Mouse (Mus musculus) lung, postnatal 10 days (tissue): ENCODE measurements around the gene Fbxw11.
"Not testable (repeated sequence)": the region's sequence is repeated elsewhere in the genome, so short reads cannot be mapped to it uniquely, and the experiment has no call there.

ENCODE experiments used
- DNase-seq: peaks from one replicate; pipeline ENCODE4 v3.0.0; 2021

The Fbxw11 gene

DNA sequence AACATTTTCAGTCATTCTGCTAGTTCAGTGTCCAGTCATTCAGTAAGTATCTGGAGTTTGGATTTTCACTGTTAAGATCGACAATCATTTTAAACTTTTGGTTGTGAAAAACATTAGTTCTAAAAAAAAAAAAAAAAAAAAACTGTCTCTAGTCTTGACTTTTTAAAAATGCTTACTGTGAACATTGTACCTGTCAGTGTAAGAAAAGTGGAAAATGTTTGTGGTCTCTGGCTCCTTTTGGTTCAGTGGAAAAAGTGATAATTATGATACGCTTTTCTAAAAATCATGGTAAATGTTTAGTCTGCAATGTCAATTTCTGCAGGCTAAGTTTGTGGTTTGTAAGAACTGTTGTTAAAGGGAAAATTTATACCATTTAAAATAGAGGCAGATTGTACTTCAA lies 72.4 kb downstream of the Fbxw11 start:
- DNase-seq: no peak

DNA sequence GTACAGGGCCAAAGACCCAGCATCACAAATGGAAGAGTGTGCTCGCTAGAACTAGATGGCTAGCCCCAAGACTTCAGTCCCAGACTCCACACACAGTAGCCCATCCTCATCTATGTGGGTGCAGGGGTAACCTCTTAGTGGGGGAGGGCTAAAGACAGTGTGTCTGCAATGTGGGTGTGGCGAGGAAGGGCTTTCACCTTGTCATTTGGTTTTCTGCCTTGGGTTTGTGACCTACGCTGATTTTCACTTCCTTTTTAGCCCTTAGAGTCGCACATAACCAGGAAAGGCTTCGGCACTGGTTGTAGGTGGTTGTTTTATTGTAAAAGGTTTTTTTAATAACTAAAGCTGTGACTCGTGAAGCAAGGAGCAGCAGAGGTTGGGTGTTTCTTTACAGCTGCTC lies 73.0 kb downstream of the Fbxw11 start:
- DNase-seq: no peak

- DNase-seq: no peak
Measured at GRCm38 (mm10) chr11:32715970-32716369, 73.4 kb downstream of the Fbxw11 start.

GRCm38 (mm10) chr11:32716876-32717275 lies 74.4 kb downstream of the Fbxw11 start:
- DNase-seq: no peak

DNA sequence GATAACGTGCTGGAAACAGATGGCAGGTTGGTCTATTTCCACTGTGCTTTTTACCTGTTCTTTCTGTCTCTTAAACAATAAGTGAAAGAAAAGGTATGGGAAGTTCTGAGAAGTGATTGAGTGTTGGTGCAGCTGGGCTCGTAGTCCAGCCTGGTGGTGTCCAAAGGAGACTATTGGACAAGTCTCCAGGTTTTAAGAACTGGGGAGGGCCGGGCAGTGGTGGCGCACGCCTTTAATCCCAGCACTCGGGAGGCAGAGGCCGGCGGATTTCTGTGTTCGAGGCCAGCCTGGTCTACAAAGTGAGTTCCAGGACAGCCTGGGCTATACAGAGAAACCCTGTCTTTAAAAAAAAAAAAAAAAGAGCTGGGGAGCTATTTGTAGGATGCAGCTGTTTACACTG lies 75.2 kb downstream of the Fbxw11 start:
- not testable (repeated sequence) for DNase-seq

DNA sequence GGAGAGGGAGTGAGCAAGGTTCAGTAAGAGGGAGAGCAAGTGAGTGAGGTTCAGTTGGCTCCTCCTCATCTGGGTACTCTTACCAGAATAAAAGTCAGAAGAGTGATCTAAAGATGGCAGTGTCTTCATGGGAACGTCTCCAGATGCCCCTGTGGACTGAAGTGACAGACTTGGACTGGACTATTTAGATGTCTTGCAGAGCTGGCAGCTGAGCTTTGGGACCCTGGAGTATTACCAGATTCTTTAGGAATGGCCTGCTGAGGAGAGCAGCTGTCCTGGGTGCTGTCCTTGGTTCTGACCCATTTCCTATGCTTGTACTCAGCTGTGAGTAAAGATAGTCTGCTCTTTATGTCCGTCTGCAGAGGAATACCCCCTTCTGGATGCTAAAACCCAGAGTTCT lies 75.8 kb downstream of the Fbxw11 start:
- DNase-seq: peak; percentile 65

DNA sequence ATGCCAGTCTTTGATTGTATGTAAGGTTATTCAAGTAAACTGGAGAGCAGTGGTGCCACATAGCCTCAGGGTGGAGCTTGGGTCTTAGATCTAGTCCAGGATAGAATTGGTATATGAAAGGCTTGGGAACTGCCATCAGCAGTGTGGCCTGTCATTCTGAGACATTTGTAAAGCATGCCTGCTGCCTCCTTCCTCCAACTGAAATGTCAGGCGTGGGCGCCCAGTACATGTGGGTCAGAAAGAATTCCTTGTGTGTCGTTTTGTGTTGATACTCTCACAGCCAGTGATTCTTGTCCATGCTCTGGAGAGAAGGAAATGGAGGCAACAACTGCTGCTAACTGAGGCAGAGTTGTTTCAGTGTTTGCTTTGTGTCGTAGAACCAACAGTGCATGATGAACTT lies 76.5 kb downstream of the Fbxw11 start:
- DNase-seq: no peak

- DNase-seq: no peak
Measured at GRCm38 (mm10) chr11:32722653-32723052, 80.1 kb downstream of the Fbxw11 start.

DNA sequence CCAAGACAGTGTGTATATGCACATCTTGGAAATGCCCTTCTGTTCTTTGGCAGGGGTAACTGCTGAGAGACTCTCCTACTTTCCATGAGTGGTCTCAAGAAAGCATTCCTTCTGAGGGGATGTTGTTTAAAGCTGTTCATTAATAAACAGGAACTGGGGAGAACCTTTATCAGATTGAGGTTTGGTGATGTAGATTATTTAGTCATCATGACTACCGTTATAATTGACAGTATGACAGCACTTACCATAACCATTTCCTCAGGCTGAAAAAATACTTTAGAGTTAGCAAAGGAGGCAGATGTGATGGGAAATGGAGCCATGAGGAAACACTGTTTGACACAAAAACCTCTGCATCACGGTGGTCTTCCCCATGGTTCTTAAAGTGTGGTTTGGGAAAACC lies 80.8 kb downstream of the Fbxw11 start:
- DNase-seq: no peak

DNA sequence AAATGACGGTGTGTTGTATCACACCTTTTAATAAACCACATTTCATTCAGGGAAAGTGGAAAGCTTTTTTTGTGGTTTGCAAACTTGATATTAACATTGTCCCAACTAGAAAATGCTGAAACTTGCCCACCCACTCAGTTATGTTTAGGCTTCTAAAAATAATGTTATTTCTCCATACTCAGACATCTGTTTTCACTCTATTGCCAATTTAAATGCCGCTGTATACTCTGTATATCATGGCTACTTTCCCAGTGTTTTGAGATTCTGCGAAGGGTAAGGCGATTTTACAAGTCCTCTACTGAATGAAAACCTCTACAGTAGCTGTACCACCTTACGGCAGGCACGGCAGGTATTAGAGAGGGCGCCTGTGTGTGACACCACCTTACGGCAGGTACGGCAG lies 82.6 kb downstream of the Fbxw11 start:
- no peak for DNase-seq

DNA sequence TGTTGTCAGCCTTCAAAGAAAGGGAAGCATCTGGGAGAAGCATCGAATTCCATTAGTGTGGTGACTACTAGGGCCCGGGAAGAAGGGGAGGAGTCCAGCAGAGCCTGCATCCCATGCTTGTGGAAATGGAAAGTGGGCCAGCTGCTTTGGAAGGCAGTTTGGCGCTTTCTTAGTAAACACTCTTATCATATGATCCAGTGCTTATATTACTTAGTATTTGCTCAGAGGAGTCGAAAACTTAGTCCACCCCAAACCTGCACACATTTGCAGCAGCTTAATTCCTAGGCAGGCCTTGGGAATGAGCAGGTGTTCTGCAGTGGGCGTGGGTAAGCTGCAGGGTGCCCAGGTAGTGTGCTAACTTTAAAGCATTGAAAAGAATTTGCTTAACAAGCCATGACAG lies 89.9 kb downstream of the Fbxw11 start:
- peak; percentile 22 for DNase-seq

- DNase-seq: no peak
Measured at GRCm38 (mm10) chr11:32733195-32733594, 90.7 kb downstream of the Fbxw11 start.

DNA sequence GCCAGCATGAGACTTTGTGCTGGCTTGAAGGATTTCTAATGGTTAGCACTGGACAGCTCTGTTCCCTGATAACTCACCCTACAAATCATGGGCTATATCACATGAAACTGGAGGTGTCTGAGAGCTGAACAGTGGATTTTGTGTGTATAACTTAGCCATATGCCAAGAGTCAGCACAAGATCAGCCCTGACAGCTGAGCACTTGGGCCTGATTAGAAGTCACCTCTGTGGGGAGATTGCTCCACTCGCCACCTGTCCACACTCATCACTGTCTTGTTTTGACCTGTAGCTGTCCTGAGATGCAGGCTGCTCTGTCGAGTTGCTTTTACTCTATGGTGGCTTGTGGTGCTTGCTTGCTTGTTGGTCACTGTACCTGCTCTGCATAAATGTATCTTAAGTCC lies 93.8 kb downstream of the Fbxw11 start:
- DNase-seq: no peak

GRCm38 (mm10) chr11:32737729-32738128 lies 95.2 kb downstream of the Fbxw11 start:
- DNase-seq: peak; percentile 21

DNA sequence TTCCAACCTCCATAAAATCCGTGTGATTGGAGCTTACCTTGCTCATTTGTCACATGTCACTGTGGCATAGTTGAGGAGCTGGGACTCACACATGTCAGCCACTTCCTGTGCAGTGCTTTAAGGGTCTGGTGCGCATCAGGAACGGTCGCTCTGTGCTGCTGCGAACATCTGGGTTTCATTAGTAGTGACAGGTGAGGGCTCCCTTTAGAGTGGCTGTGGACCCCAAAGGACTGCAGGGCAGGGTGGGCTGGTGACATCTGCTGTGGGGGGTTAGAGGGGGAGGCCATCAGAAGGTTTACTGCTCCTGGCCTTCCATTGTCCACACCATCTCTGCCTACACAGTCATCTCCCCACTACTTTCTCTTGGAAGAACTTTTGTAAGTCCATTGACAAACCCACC lies 101.4 kb downstream of the Fbxw11 start:
- DNase-seq: no peak

DNA sequence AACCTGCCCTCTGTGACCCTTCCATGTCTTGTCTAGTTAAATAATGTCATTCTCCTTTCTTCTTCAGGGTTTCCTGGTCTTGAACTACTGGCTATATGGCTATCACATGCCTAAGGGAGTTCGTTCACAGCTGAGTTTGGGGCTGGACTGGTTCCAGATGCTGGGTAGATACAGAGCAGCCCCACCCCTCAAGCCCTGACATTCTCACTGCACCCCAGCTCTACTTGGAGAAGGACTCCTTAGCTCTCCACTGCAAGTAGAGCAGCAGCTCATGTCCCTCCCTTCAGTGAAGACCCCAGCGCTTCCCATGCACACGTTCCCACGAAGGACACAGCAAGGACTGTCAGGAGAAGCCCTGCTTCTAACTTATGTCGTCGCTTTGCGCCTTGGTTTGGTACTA lies 101.9 kb downstream of the Fbxw11 start:
- no peak for DNase-seq

DNA sequence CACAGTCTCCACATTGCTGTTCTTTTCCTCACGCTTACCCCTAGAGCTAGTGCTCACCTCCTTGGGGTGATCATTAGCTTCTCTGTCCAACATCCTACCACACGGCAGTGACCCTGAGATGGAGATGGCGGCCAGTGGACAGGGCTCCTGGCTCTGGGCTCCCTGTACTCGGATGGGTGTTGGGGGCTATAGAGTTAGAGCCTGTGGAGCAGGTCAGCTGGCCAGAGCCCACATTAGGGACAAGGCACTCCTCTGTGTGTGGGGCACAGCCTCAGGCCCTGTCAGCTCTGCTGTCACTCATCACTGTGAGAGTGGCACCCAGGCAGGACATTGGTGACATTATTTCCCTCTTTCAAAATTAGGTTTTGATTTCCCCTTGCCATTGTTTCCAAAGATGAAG lies 102.9 kb downstream of the Fbxw11 start:
- DNase-seq: no peak

- DNase-seq: no peak
Measured at GRCm38 (mm10) chr11:32746036-32746435, 103.5 kb downstream of the Fbxw11 start.

- DNase-seq: no peak
Measured at GRCm38 (mm10) chr11:32746475-32746874, 104.0 kb downstream of the Fbxw11 start.

DNA sequence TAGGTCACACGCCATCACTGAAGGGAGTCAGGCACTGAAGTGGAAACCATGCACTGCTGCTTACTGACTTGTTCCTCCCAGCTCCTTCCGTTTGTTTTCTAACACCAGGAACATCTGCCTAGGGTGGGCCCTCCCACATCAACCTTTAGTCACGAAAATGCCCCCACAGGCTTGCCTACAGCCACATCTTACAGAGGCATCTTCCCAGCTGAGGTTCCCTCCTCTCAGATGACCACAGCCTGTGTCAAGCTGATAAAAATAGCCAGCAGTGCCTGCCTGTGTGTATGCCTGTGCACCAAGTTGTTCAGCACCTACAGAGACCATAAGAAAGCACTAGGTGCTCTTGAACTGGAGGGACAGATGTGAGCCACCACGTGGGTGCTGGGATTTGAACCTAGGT lies 106.3 kb downstream of the Fbxw11 start:
- no peak for DNase-seq

- no peak for DNase-seq
Measured at GRCm38 (mm10) chr11:32751863-32752594, 109.5 kb downstream of the Fbxw11 start.

DNA sequence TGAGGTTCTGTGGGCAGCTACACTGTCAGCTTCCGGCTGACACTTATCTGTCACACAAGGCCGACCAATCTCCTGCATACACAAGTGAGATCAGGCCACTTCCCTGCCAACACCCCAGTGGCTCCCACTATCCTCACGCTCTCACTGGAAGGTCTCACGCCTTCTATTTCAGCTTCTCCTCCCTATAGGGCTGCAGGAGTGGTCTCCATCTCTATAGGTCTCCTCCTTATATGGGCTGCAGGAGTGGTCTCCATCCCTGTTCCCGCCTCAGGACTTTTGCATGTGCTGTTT lies 110.0 kb downstream of the Fbxw11 start:
- no peak for DNase-seq

GRCm38 (mm10) chr11:32753358-32753757 lies 110.8 kb downstream of the Fbxw11 start:
- no peak for DNase-seq

GRCm38 (mm10) chr11:32762773-32763172 lies 120.2 kb downstream of the Fbxw11 start:
- no peak for DNase-seq

GRCm38 (mm10) chr11:32767496-32768230 lies 125.1 kb downstream of the Fbxw11 start:
- no peak for DNase-seq
